Mouse (Mus musculus): ENCODE results near the gene Pheta1. TPM values are rescaled to one million over a fixed set of nuclear protein-coding genes. Genes with fewer than 3 reads are reported as not detected.

The Pheta1 gene
- 16.1 and 62.8 TPM in 2 replicates for polyA plus RNA-seq (2012; ENCODE audit: low replicate concordance)

GRCm38 (mm10) chr5:121848743-121849142, at the start of gene Pheta1:
Gene Pheta1 (plus strand): TSS chr5:121848984.

GRCm38 (mm10) chr5:121837441-121838340, 11.1 kb upstream of the Pheta1 start, which contains the start of gene Sh2b3:
Gene Sh2b3 (minus strand): TSS chr5:121837646.

Other genes with a start within 250 kb of the Pheta1 start
- gene Acad12, start 230.0 kb upstream of the Pheta1 start, polyA plus RNA-seq (2012; ENCODE audit: low replicate concordance), result 0.84 and 0.98 TPM in 2 replicates
- gene Acad10, start 188.5 kb upstream of the Pheta1 start, polyA plus RNA-seq (2012; ENCODE audit: low replicate concordance), result 1.9 and 2.3 TPM in 2 replicates
- 8.3 and 14.7 TPM in 2 replicates for gene Brap, start 188.4 kb upstream of the Pheta1 start, polyA plus RNA-seq (2012; ENCODE audit: low replicate concordance)
- 43.5 and 96.5 TPM in 2 replicates for gene Atxn2, start 137.6 kb upstream of the Pheta1 start, polyA plus RNA-seq (2012; ENCODE audit: low replicate concordance)
- 156 and 416 TPM in 2 replicates for gene Sh2b3, start 11.3 kb upstream of the Pheta1 start, polyA plus RNA-seq (2012; ENCODE audit: low replicate concordance)
- gene Cux2, start 201.1 kb downstream of the Pheta1 start, polyA plus RNA-seq (2012; ENCODE audit: low replicate concordance), result 0.06 TPM in 1 of 2 replicates, not detected in the other

Measured in leukemia stem cell, adult 10-12 weeks (primary cell).